Mouse (Mus musculus): ENCODE measurements around the gene Chd5. TPM values are rescaled to one million over a fixed set of nuclear protein-coding genes. Genes with fewer than 3 reads are reported as not detected.

Gene Chd5
- polyA plus RNA-seq, 1 experiment from 2014 or later = 20.1 TPM

- Histone ChIP-seq H3K9me3 (replicated peaks) (no peaks in the 10 kb centered on the region), H3K4me1 (peaks cover 2% of the 10 kb centered on the region), H3K9ac (no peak overlapping the region), H3K4me3 (no peak overlapping the region), H3K27ac (no peak overlapping the region), H3K36me3 (ENCODE audit: poor library complexity, severe bottlenecking) (no peaks in the 10 kb centered on the region), H3K4me2 (no peak overlapping the region), H3K27me3 (peaks cover 36% of the 10 kb centered on the region)
- no peak for ATAC-seq
- 64% methylated on average over 5 of the region's 5 CpGs for WGBS
These were observed 17.0 kb upstream of the Chd5 start for GRCm38 (mm10) chr4:152321464-152321863.

- H3K27ac ChIP-seq = no peak overlapping the region
- 0 out of 2 replicates have a peak overlapping the region, but pooled peaks have one; percentile 34 for H3K9ac ChIP-seq
- H3K36me3 ChIP-seq (ENCODE audit: poor library complexity, severe bottlenecking) = peaks cover 15% of the 10 kb centered on the region
- peaks cover 6% of the 10 kb centered on the region; the same call in 1 of the 2 replicates for H3K27me3 ChIP-seq
- H3K9me3 ChIP-seq (replicated peaks) = no peaks in the 10 kb centered on the region
- H3K4me3 ChIP-seq = peak overlapping the region; percentile 98
- H3K4me1 ChIP-seq = peaks cover 15% of the 10 kb centered on the region
- ATAC-seq = peak; percentile 44
- 60% methylated on average over 16 of the region's 16 CpGs for WGBS
- peak overlapping the region; percentile 39; the same call in 1 of the 2 replicates for H3K4me2 ChIP-seq
These were observed 13.5 kb upstream of the Chd5 start for GRCm38 (mm10) chr4:152324641-152325562.

GRCm38 (mm10) chr4:152325574-152326411, 12.7 kb upstream of the Chd5 start, which contains the start of gene Rpl22:
Gene Rpl22 (plus strand): TSS chr4:152325742.
- no peaks in the 10 kb centered on the region for H3K9me3 ChIP-seq (replicated peaks)
- H3K27ac ChIP-seq = no peak within 1 kb of the TSS
- H3K9ac ChIP-seq = peak within 1 kb of the TSS; percentile 96
- peaks cover 6% of the 10 kb centered on the region; the same call in 1 of the 2 replicates for H3K27me3 ChIP-seq
- peaks cover 15% of the 10 kb centered on the region for H3K4me1 ChIP-seq
- H3K36me3 ChIP-seq (ENCODE audit: poor library complexity, severe bottlenecking) = peaks cover 24% of the 10 kb centered on the region
- WGBS = under 1% methylated on average over 70 of the region's 70 CpGs
- peak within 1 kb of the TSS; percentile 84 for H3K4me2 ChIP-seq
- peak; percentile 98 for ATAC-seq
- H3K4me3 ChIP-seq = peak within 1 kb of the TSS; percentile 98

- ATAC-seq = no peak
- H3K9me3 ChIP-seq (replicated peaks) = no peaks in the 10 kb centered on the region
- H3K4me1 ChIP-seq = peaks cover 15% of the 10 kb centered on the region
- peaks cover 31% of the 10 kb centered on the region for H3K36me3 ChIP-seq (ENCODE audit: poor library complexity, severe bottlenecking)
- peak overlapping the region; percentile 96 for H3K9ac ChIP-seq
- H3K4me3 ChIP-seq = peak overlapping the region; percentile 98
- 2% methylated on average over 11 of the region's 11 CpGs for WGBS
- peak overlapping the region; percentile 84 for H3K4me2 ChIP-seq
- peaks cover 4% of the 10 kb centered on the region; the same call in 1 of the 2 replicates for H3K27me3 ChIP-seq
- H3K27ac ChIP-seq = no peak overlapping the region
These were observed 11.9 kb upstream of the Chd5 start for GRCm38 (mm10) chr4:152326543-152326942.

GRCm38 (mm10) chr4:152328691-152329090, 9.8 kb upstream of the Chd5 start:
- peaks cover 53% of the 10 kb centered on the region for H3K36me3 ChIP-seq (ENCODE audit: poor library complexity, severe bottlenecking)
- H3K4me1 ChIP-seq = peaks cover 15% of the 10 kb centered on the region
- no peak for ATAC-seq
- H3K4me2 ChIP-seq = no peak overlapping the region
- H3K9ac ChIP-seq = no peak overlapping the region
- no peak overlapping the region for H3K27ac ChIP-seq
- 82% methylated on average over 6 of the region's 6 CpGs for WGBS
- no peak overlapping the region for H3K4me3 ChIP-seq
- no peaks in the 10 kb centered on the region for H3K27me3 ChIP-seq
- no peaks in the 10 kb centered on the region for H3K9me3 ChIP-seq (replicated peaks)

- WGBS = 42% methylated on average over 2 of the region's 2 CpGs
- Histone ChIP-seq H3K4me3 (no peak overlapping the region), H3K4me1 (no peaks in the 10 kb centered on the region), H3K9me3 (replicated peaks) (no peaks in the 10 kb centered on the region), H3K36me3 (ENCODE audit: poor library complexity, severe bottlenecking) (peaks cover 77% of the 10 kb centered on the region), H3K9ac (no peak overlapping the region), H3K27me3 (peaks cover 6% of the 10 kb centered on the region; the same call in 1 of the 2 replicates), H3K4me2 (no peak overlapping the region), H3K27ac (no peak overlapping the region)
- ATAC-seq = peak; percentile 62
These were observed 5.5 kb upstream of the Chd5 start for GRCm38 (mm10) chr4:152332952-152333351.

- ATAC-seq = no peak
- WGBS = 92% methylated on average over 12 of the region's 12 CpGs
- peaks cover 5% of the 10 kb centered on the region for H3K4me1 ChIP-seq
These were observed 4.9 kb upstream of the Chd5 start for GRCm38 (mm10) chr4:152333587-152333986.

GRCm38 (mm10) chr4:152337772-152338171, 679 bp upstream of the Chd5 start:
- peaks cover 36% of the 10 kb centered on the region for H3K27me3 ChIP-seq
- H3K27ac ChIP-seq = no peak overlapping the region
- ATAC-seq = no peak

More at GRCm38 (mm10) chr4:152333587-152333986, 4.9 kb upstream of the Chd5 start:
- Histone ChIP-seq H3K9me3 (replicated peaks) (no peaks in the 10 kb centered on the region), H3K4me2 (no peak overlapping the region), H3K36me3 (ENCODE audit: poor library complexity, severe bottlenecking) (peaks cover 75% of the 10 kb centered on the region), H3K27me3 (peaks cover 10% of the 10 kb centered on the region; the same call in 1 of the 2 replicates), H3K4me3 (no peak overlapping the region), H3K27ac (no peak overlapping the region), H3K9ac (no peak overlapping the region)

GRCm38 (mm10) chr4:152339293-152339790, 891 bp downstream of the Chd5 start:
- H3K27ac ChIP-seq = peak overlapping the region; percentile 64
- 3% methylated on average over 13 of the region's 26 CpGs for WGBS
- H3K27me3 ChIP-seq = peaks cover 45% of the 10 kb centered on the region

More at GRCm38 (mm10) chr4:152337772-152338171, 679 bp upstream of the Chd5 start:
- Histone ChIP-seq H3K4me3 (no peak overlapping the region), H3K9me3 (replicated peaks) (no peaks in the 10 kb centered on the region), H3K4me1 (peaks cover 28% of the 10 kb centered on the region), H3K4me2 (no peak overlapping the region), H3K36me3 (ENCODE audit: poor library complexity, severe bottlenecking) (peaks cover 33% of the 10 kb centered on the region), H3K9ac (no peak overlapping the region)
- 18% methylated on average over 6 of the region's 6 CpGs for WGBS

GRCm38 (mm10) chr4:152340584-152341284, 2.3 kb downstream of the Chd5 start:
- H3K27ac ChIP-seq = no peak overlapping the region
- H3K9me3 ChIP-seq (replicated peaks) = no peaks in the 10 kb centered on the region
- H3K36me3 ChIP-seq (ENCODE audit: poor library complexity, severe bottlenecking) = 0 out of 2 replicates have a peak, but pooled peaks cover 3% of the 10 kb centered on the region
- no peak for ATAC-seq
- H3K9ac ChIP-seq = no peak overlapping the region
- H3K4me3 ChIP-seq = no peak overlapping the region
- H3K4me1 ChIP-seq = peaks cover 30% of the 10 kb centered on the region
- peaks cover 45% of the 10 kb centered on the region for H3K27me3 ChIP-seq
- WGBS = 40% methylated on average over 15 of the region's 15 CpGs
- peak overlapping the region; percentile 100 for H3K4me2 ChIP-seq

More at GRCm38 (mm10) chr4:152339293-152339790, 891 bp downstream of the Chd5 start:
- peak overlapping the region; percentile 74 for H3K4me3 ChIP-seq
- peak overlapping the region; percentile 100 for H3K4me2 ChIP-seq
- peaks cover 28% of the 10 kb centered on the region for H3K4me1 ChIP-seq
- peak; percentile 5; the same call in 1 of the 2 replicates for ATAC-seq
- peaks cover 17% of the 10 kb centered on the region for H3K36me3 ChIP-seq (ENCODE audit: poor library complexity, severe bottlenecking)
- H3K9me3 ChIP-seq (replicated peaks) = no peaks in the 10 kb centered on the region
- peak overlapping the region; percentile 82 for H3K9ac ChIP-seq

GRCm38 (mm10) chr4:152343296-152343695, 4.8 kb downstream of the Chd5 start:
- Histone ChIP-seq H3K4me1 (peaks cover 30% of the 10 kb centered on the region), H3K9me3 (replicated peaks) (no peaks in the 10 kb centered on the region), H3K4me3 (no peak overlapping the region), H3K27ac (no peak overlapping the region), H3K9ac (0 out of 2 replicates have a peak overlapping the region, but pooled peaks have one; percentile 8), H3K27me3 (peaks cover 39% of the 10 kb centered on the region), H3K4me2 (no peak overlapping the region), H3K36me3 (ENCODE audit: poor library complexity, severe bottlenecking) (no peaks in the 10 kb centered on the region)
- 10% methylated on average over 5 of the region's 5 CpGs for WGBS
- ATAC-seq = no peak
